1 mouse cellular context compared by ENCODE assay signal in the genomic region with DNA sequence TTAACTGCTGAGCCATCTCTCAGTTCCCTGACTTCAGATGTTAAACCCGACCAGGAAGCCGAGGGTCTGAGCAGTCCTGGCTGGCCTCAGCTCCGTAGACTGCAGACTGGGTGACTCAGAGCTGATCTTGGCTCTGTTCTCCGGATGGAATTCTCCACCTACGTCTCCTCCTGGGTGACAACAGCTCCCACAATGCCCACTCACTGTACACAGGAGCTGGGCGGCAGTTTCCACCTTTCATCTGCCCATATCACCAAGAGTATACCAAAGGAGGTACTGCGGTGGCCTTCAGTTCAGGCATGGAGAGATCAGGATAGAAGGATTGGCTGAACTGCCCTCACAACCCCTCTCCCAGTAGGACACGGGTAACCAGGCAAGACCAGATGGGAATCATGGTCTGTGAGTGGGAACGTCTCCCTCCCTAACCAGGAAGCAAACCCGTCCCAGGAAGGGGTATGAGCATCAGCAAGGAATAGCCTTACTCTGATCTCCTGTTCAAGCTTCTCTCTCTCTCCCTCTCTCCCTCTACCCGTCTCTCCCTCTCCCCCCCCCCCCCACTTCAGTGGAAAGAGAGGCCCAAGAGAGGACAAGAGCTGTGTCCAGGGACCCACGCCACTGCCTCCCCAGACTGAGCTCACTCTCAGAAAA.
TF ChIP-seq lines count a peak whose summit lies in the region.

No protein-coding gene starts in this region.

TF ChIP-seq in ES-E14, 5 proteins besides CTCF, POLR2A, EP300 and RAD21:
- TF ChIP-seq CHD2 (IDR thresholded peaks at IDR 0.05; ENCODE audit: low read depth, low read length): no peak
- TF ChIP-seq ZNF384 (IDR thresholded peaks at IDR 0.05; ENCODE audit: low read depth, low read length): no peak
- no peak for TF ChIP-seq ZC3H11A (IDR thresholded peaks at IDR 0.05; ENCODE audit: borderline replicate concordance, low read depth, low read length)
- TF ChIP-seq HCFC1 (IDR thresholded peaks at IDR 0.05; ENCODE audit: borderline replicate concordance, insufficient read depth, low read length): no peak
- TF ChIP-seq MAFK (IDR thresholded peaks at IDR 0.05; ENCODE audit: insufficient read depth, low read depth, low read length): no peak
